Mouse (Mus musculus) embryo, embryonic 11.5 days (tissue): ENCODE data around the gene Icam2.

ENCODE experiments used
- DNase-seq: peaks from one replicate; pipeline ENCODE4 v3.0.0-alpha.2; 2012; ENCODE audit warnings: low read depth, low spot score

The Icam2 gene

GRCm38 (mm10) chr11:106391546-106392188 lies 3.8 kb upstream of the Icam2 start:
- peak; percentile 65 for DNase-seq

GRCm38 (mm10) chr11:106390757-106391156 lies 2.9 kb upstream of the Icam2 start:
- no peak for DNase-seq

GRCm38 (mm10) chr11:106389611-106390010 lies 1.7 kb upstream of the Icam2 start:
- no peak for DNase-seq

GRCm38 (mm10) chr11:106387020-106387419 lies 855 bp downstream of the Icam2 start:
- DNase-seq, result no peak

- no peak for DNase-seq
Measured at GRCm38 (mm10) chr11:106386409-106386808, 1.5 kb downstream of the Icam2 start.

GRCm38 (mm10) chr11:106383051-106383790 lies 4.7 kb downstream of the Icam2 start:
- DNase-seq, result no peak

GRCm38 (mm10) chr11:106382424-106382823 lies 5.5 kb downstream of the Icam2 start:
- no peak for DNase-seq

GRCm38 (mm10) chr11:106381883-106382282 lies 6.0 kb downstream of the Icam2 start:
- no peak for DNase-seq

- DNase-seq, result no peak
Measured at GRCm38 (mm10) chr11:106381011-106381410, 6.9 kb downstream of the Icam2 start.

- DNase-seq, result no peak
Measured at GRCm38 (mm10) chr11:106374979-106375378, 12.9 kb downstream of the Icam2 start.

- DNase-seq, result no peak
Measured at GRCm38 (mm10) chr11:106374559-106374958, 13.3 kb downstream of the Icam2 start.

- no peak for DNase-seq
Measured at GRCm38 (mm10) chr11:106373998-106374397, 13.9 kb downstream of the Icam2 start.

GRCm38 (mm10) chr11:106366316-106366715 lies 21.6 kb downstream of the Icam2 start:
- peak; percentile 60 for DNase-seq

GRCm38 (mm10) chr11:106365366-106365765 lies 22.5 kb downstream of the Icam2 start, which contains the start of gene Prr29:
Gene Prr29, plus strand, starts transcription at chr11:106365472.
- no peak for DNase-seq

- DNase-seq, result no peak
Measured at GRCm38 (mm10) chr11:106364712-106365111, 23.2 kb downstream of the Icam2 start.

GRCm38 (mm10) chr11:106359350-106359749 lies 28.5 kb downstream of the Icam2 start:
- DNase-seq, result no peak

- DNase-seq, result no peak
Measured at GRCm38 (mm10) chr11:106355382-106356128, 32.3 kb downstream of the Icam2 start.

GRCm38 (mm10) chr11:106354181-106354580 lies 33.7 kb downstream of the Icam2 start:
- DNase-seq, result no peak

GRCm38 (mm10) chr11:106353188-106353587 lies 34.7 kb downstream of the Icam2 start, which contains the start of gene Scn4a:
Gene Scn4a, minus strand, starts transcription at chr11:106353288.
- no peak for DNase-seq

GRCm38 (mm10) chr11:106351941-106352340 lies 35.9 kb downstream of the Icam2 start:
- DNase-seq, result no peak

GRCm38 (mm10) chr11:106351253-106351652 lies 36.6 kb downstream of the Icam2 start:
- no peak for DNase-seq

GRCm38 (mm10) chr11:106350853-106351252 lies 37.0 kb downstream of the Icam2 start:
- DNase-seq, result no peak
